Mouse (Mus musculus): ENCODE results near the gene Hist4h4. TPM values are rescaled to one million over a fixed set of nuclear protein-coding genes. Genes with fewer than 3 reads are reported as not detected.

The Hist4h4 gene
- polyA plus RNA-seq, 1 experiment from 2014 or later = 0.47 TPM

- 61% methylated on average over 6 of the region's 6 CpGs for WGBS
- DNase-seq (ENCODE audit: low spot score) = no peak
- H3K36me3 ChIP-seq (replicated peaks) = no peaks in the 10 kb centered on the region
- no peaks in the 10 kb centered on the region for H3K9me3 ChIP-seq
- no peak overlapping the region for H3K27ac ChIP-seq (replicated peaks)
- peaks cover 17% of the 10 kb centered on the region for H3K4me1 ChIP-seq
- H3K4me3 ChIP-seq = no peak overlapping the region
- H3K27me3 ChIP-seq (replicated peaks; ENCODE audit: low read depth, poor library complexity, severe bottlenecking) = peaks cover 25% of the 10 kb centered on the region
These were observed 8.4 kb downstream of the Hist4h4 start for GRCm38 (mm10) chr6:136795850-136796249.

DNA sequence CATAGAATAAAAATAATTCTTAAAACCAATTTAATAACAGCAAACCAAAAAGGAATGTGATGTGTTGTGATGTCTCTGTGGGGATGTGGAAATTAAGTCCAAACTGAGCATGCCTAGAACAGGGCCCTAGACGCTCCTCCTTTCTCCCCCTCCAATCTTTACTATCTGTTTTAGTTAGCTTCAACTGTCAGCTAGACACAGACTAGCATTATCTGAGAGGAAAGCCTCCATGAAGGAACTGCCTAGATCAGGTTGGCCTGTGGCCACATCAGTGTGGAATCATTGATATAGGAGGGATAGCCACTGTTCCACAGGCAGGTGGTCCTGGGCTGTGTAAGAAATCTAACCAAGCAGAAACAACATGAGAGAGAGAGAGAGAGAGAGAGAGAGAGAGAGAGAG lies 9.1 kb downstream of the Hist4h4 start:
- no peak overlapping the region for H3K4me3 ChIP-seq
- H3K9me3 ChIP-seq = no peaks in the 10 kb centered on the region
- H3K4me1 ChIP-seq = peaks cover 17% of the 10 kb centered on the region
- no peak overlapping the region for H3K27ac ChIP-seq (replicated peaks)
- no peaks in the 10 kb centered on the region for H3K36me3 ChIP-seq (replicated peaks)
- DNase-seq (ENCODE audit: low spot score) = no peak
- 62% methylated on average over 1 of the region's 1 CpGs for WGBS
- peaks cover 25% of the 10 kb centered on the region for H3K27me3 ChIP-seq (replicated peaks; ENCODE audit: low read depth, poor library complexity, severe bottlenecking)

DNA sequence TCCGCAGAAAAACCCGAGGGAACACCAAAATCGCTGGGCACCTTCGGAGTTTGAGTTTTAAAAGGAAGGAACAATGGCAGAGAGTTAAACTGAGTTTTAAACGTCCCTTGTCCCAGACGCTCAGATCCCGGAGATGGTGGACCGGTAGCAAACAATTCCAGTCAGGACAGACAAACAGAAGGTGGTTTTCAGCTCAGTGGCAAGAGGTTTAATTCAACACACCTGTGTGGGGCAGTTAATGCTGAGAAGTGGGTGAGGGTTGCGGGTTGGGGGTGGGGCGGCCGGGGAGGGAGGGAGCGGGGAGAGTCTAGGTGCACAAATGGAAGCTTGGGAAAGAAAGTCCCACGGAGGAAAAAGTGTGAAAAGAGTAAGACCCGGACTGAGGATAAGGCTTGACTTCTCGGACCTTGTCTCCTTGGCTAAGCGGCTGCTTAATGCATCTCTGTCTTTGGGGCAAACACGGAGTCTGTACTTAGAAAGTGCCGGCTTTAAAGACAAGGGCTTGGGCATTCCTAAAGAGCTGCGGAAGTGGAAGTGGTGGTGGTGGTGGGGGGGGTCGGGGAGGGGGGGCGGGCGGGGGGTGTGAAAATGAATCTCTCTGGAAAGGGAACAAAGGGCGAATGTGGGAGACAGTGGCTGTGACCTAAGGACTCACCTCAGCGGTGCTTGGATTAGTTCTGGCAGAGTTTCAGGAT lies 10.2 kb downstream of the Hist4h4 start:
- Histone ChIP-seq H3K27ac (replicated peaks) (peak overlapping the region; percentile 57), H3K27me3 (replicated peaks; ENCODE audit: low read depth, poor library complexity, severe bottlenecking) (peaks cover 25% of the 10 kb centered on the region), H3K4me3 (peak overlapping the region; percentile 58), H3K9me3 (no peaks in the 10 kb centered on the region), H3K36me3 (replicated peaks) (no peaks in the 10 kb centered on the region), H3K4me1 (peaks cover 17% of the 10 kb centered on the region)
- under 1% methylated on average over 24 of the region's 24 CpGs for WGBS
- peak; percentile 36 for DNase-seq (ENCODE audit: low spot score)

DNA sequence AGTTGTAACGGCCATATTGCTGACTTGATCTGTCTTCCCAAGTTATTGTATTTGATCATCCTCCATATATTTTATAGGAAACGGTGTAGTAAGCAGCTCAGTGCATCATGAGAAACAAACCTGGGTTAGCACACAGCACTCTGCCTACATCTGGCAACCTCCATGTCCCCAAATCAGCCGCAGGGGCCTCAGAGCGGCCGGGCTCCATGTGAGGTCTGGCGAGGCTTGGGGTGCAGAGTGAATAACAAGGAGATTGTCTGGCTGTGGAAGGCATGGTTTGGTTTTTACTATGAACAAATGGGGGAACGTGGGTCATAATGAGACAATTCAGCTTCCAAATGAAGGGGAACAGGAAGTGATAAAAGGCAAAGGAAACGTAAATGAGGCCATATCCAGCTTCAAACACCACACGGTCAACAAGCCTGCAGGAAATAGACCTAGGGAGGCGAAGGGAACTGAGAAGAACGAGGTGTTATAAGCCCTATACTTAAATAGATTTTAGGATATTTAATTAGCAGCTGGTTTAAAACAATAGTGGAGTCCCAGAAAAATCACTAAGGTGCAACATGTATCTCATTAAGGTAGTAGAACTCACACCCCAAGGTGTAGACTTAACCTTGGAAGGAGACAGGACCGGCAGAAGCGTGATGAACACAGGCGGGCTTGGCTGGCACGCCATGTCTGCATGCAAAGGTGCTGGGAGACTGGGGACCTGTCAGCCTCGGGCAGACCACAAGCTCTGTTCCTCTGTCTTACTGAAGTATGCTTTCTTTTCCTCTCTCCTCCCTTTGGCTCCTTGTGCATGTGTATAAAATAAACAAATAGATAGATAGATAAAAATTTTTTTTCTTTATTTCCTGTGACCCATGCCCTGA lies 11.1 kb downstream of the Hist4h4 start:
- WGBS = 23% methylated on average over 16 of the region's 16 CpGs
- DNase-seq (ENCODE audit: low spot score) = no peak
- peak overlapping the region; percentile 58 for H3K4me3 ChIP-seq
- peaks cover 17% of the 10 kb centered on the region for H3K4me1 ChIP-seq
- H3K36me3 ChIP-seq (replicated peaks) = no peaks in the 10 kb centered on the region
- H3K9me3 ChIP-seq = no peaks in the 10 kb centered on the region
- peaks cover 25% of the 10 kb centered on the region for H3K27me3 ChIP-seq (replicated peaks; ENCODE audit: low read depth, poor library complexity, severe bottlenecking)
- H3K27ac ChIP-seq (replicated peaks) = no peak overlapping the region

DNA sequence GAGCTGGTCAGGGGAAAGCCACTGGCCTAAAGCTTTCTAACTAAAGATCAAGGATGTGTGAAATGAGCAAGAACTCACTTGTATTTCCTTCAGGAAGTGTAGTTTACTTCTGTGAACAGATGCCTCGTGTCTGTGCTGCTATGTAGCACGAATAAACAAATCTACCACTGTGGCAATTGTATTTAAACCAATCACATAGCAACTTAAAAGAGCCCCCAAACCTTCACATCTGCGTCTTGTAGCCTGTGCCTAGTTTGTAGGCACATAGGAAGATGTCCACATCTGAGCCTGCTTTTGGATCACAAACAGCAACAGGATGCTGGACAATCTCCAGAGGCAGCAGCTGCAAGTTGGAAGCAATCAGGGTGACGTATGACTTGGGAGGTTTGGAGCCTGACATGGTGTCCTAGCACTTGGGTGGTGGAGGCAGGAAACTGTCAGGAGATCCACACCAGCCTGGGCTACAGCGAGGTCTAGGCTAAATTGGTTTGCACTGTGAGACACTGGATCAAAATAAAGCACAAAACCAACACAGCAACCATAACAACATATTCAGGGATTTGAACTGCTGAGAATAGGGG lies 14.7 kb downstream of the Hist4h4 start:
- Histone ChIP-seq H3K4me3 (no peak overlapping the region), H3K27ac (replicated peaks) (no peak overlapping the region), H3K4me1 (peaks cover 17% of the 10 kb centered on the region), H3K36me3 (replicated peaks) (no peaks in the 10 kb centered on the region), H3K27me3 (replicated peaks; ENCODE audit: low read depth, poor library complexity, severe bottlenecking) (peaks cover 21% of the 10 kb centered on the region), H3K9me3 (no peaks in the 10 kb centered on the region)
- DNase-seq (ENCODE audit: low spot score) = no peak
- 77% methylated on average over 5 of the region's 5 CpGs for WGBS

- 84% methylated on average over 9 of the region's 9 CpGs for WGBS
- H3K36me3 ChIP-seq (replicated peaks) = no peaks in the 10 kb centered on the region
- no peaks in the 10 kb centered on the region for H3K4me1 ChIP-seq
- H3K4me3 ChIP-seq = no peak overlapping the region
- H3K27ac ChIP-seq (replicated peaks) = no peak overlapping the region
- DNase-seq (ENCODE audit: low spot score) = no peak
- no peaks in the 10 kb centered on the region for H3K27me3 ChIP-seq (replicated peaks; ENCODE audit: low read depth, poor library complexity, severe bottlenecking)
- no peaks in the 10 kb centered on the region for H3K9me3 ChIP-seq
These were observed 21.5 kb downstream of the Hist4h4 start for GRCm38 (mm10) chr6:136782761-136783160.

DNA sequence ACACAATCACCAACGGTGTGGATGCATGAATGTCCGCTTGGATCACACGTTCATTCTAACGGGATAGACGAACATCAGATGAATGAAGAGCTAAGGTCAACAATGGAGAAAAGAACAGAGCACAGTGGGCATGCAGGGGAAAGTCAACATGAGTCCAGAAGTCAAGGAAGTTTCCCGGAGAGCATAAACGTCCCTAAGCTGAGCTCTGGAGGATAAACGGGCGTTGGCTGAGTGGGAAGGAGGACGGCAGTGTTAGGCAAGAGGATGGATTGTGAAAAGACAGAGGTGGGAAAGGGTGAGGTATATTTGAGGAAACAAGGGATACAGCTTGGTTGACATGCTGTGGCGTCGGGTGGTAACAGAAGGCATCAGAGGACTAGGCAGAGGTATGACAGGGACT lies 22.1 kb downstream of the Hist4h4 start:
- no peaks in the 10 kb centered on the region for H3K36me3 ChIP-seq (replicated peaks)
- H3K9me3 ChIP-seq = no peaks in the 10 kb centered on the region
- WGBS = 87% methylated on average over 12 of the region's 12 CpGs
- no peak overlapping the region for H3K4me3 ChIP-seq
- no peak for DNase-seq (ENCODE audit: low spot score)
- H3K27me3 ChIP-seq (replicated peaks; ENCODE audit: low read depth, poor library complexity, severe bottlenecking) = no peaks in the 10 kb centered on the region
- H3K27ac ChIP-seq (replicated peaks) = no peak overlapping the region
- H3K4me1 ChIP-seq = no peaks in the 10 kb centered on the region

DNA sequence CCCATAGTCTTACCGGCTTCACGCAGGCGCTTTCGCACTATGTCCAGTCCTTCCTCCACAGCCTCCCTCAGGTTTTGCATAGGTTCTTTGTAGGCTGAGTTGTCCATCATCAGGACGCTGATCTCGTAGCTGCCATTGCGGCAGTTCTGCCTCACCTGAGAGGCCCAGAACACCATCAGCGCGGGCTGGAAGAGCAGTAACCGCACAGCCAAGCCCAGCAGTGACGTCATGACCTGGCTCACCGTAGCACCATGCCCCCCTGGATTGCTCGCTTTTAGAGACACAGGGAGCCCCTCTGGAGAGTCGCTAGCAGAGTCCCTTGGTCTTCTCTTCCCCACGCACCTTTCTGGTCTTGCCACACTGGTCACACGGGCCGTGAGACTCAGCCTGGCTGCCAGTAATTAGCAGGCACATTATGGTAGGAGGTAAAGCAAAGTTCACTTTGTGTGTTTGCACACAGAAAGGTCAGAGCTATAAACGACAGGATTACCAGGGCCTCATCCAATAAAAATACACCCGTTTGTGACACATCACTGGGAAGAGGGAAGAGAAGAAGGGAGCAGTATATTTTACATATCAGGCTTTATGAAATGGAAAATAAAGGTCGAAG lies 22.7 kb downstream of the Hist4h4 start, which contains the start of gene Gucy2c:
Gucy2c (minus strand) TSS at position 389 of the 610 bp plus-strand sequence.
- no peaks in the 10 kb centered on the region for H3K36me3 ChIP-seq (replicated peaks)
- no peaks in the 10 kb centered on the region for H3K9me3 ChIP-seq
- WGBS = 85% methylated on average over 20 of the region's 20 CpGs
- no peak within 1 kb of the TSS for H3K27ac ChIP-seq (replicated peaks)
- H3K4me1 ChIP-seq = no peaks in the 10 kb centered on the region
- no peak within 1 kb of the TSS for H3K4me3 ChIP-seq
- H3K27me3 ChIP-seq (replicated peaks; ENCODE audit: low read depth, poor library complexity, severe bottlenecking) = no peaks in the 10 kb centered on the region
- no peak for DNase-seq (ENCODE audit: low spot score)

DNA sequence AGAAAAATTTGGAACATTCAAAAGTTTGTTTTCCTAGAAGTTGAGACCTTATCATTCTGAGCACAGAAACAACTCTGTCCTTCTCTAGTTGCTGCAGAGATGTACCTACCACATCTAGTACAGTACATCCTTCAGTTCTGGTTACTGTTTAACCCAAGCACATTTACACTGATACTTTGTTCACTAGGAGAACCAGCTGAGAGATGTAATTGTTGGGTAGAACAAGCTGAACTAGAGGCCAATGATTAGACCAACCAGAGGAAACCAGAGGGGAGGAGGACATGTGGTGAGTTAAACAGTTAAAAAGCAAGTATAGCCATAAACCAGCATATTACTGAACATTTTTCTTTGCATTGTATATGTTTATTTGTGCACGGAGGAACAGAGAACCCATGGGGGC lies 27.8 kb downstream of the Hist4h4 start:
- no peaks in the 10 kb centered on the region for H3K9me3 ChIP-seq
- 93% methylated on average over 1 of the region's 1 CpGs for WGBS

GRCm38 (mm10) chr6:136769859-136770258 lies 34.4 kb downstream of the Hist4h4 start:
- no peak for DNase-seq (ENCODE audit: low spot score)
- no peak overlapping the region for H3K4me3 ChIP-seq
- no peak overlapping the region for H3K27ac ChIP-seq (replicated peaks)
- no peaks in the 10 kb centered on the region for H3K27me3 ChIP-seq (replicated peaks; ENCODE audit: low read depth, poor library complexity, severe bottlenecking)
- no peaks in the 10 kb centered on the region for H3K4me1 ChIP-seq
- WGBS = 88% methylated on average over 7 of the region's 7 CpGs
- H3K36me3 ChIP-seq (replicated peaks) = no peaks in the 10 kb centered on the region
- H3K9me3 ChIP-seq = no peaks in the 10 kb centered on the region

More for the DNA sequence above, 27.8 kb downstream of the Hist4h4 start:
- no peak for DNase-seq (ENCODE audit: low spot score)
- Histone ChIP-seq H3K4me3 (no peak overlapping the region), H3K4me1 (no peaks in the 10 kb centered on the region), H3K36me3 (replicated peaks) (no peaks in the 10 kb centered on the region), H3K27me3 (replicated peaks; ENCODE audit: low read depth, poor library complexity, severe bottlenecking) (no peaks in the 10 kb centered on the region), H3K27ac (replicated peaks) (no peak overlapping the region)

GRCm38 (mm10) chr6:136769143-136769542 lies 35.1 kb downstream of the Hist4h4 start:
- DNase-seq (ENCODE audit: low spot score) = no peak
- Histone ChIP-seq H3K27ac (replicated peaks) (no peak overlapping the region), H3K9me3 (no peaks in the 10 kb centered on the region), H3K4me3 (no peak overlapping the region), H3K4me1 (no peaks in the 10 kb centered on the region), H3K27me3 (replicated peaks; ENCODE audit: low read depth, poor library complexity, severe bottlenecking) (no peaks in the 10 kb centered on the region), H3K36me3 (replicated peaks) (no peaks in the 10 kb centered on the region)
- WGBS = 88% methylated on average over 8 of the region's 8 CpGs

DNA sequence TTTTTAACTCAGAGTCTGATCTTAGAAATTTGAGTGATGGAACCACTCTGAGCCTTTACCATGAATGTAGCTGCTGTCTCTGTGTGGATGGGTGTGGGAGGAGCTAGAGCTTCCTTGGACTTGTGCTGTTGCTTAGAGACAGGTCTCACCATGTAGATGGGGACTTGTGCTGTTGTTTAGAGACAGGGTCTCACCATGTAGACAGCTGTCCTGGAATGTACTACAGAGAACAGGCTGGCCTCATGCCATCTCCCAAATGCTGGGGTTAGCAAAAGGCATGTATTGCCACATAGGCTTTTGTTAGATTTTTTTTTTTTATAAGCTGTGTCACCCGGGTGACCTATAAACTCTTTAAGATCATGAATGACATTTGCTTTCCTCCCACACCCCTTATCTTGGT lies 40.3 kb downstream of the Hist4h4 start:
- DNase-seq (ENCODE audit: low spot score) = no peak
- Histone ChIP-seq H3K9me3 (no peaks in the 10 kb centered on the region), H3K4me3 (no peak overlapping the region), H3K36me3 (replicated peaks) (no peaks in the 10 kb centered on the region), H3K27ac (replicated peaks) (no peak overlapping the region), H3K4me1 (no peaks in the 10 kb centered on the region), H3K27me3 (replicated peaks; ENCODE audit: low read depth, poor library complexity, severe bottlenecking) (no peaks in the 10 kb centered on the region)
- 89% methylated on average over 1 of the region's 1 CpGs for WGBS

Data from embryonic facial prominence, embryonic 10.5 days (tissue).